ENCODE assay signal across 9 mouse cellular contexts in the genomic region with DNA sequence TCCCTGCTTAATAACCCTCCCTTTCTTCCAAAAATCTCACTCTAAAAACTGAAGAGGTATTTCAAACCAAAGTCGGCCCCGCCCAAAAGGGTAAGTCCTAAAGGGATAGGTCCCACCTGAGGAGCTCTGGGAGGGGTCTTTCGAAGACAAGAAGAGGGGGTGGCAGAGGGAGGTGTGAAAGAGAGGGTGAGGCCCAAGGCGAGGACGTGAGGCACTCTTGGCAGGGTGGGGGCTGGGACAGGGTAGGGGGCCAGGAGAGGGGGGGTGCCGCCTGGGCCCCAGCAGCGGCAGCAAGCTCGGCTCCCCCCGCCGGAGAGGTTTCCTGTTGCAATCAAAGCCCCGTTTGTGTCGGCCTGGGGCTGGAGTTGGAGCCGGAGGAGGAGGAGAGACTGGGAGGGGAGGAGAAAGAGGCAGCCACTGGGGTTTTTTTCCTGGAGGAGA. TPM values are rescaled to one million over a fixed set of nuclear protein-coding genes. Genes with fewer than 3 reads are reported as not detected.
A peak's percentile ranks its signal among the peaks of the same experiment; 100 is the strongest.
DNase-seq lines count a peak whose midpoint lies in the region; ATAC-seq and TF ChIP-seq lines count a peak whose summit lies in the region.
"Had no signal": no experiment of that assay in that cellular context is flagged by ENCODE, and none has a peak within 500 bp of the region (broad histone marks: within the 10 kb centered on the region; RNA-seq: fewer than 3 reads in every experiment).

No protein-coding gene starts in this region.

- no peaks in the 10 kb centered on the region for H3K36me3 ChIP-seq in hindbrain, embryonic 14.5 days (replicated peaks; ENCODE audit: control insufficient read depth, insufficient read depth)

- peaks cover 29% of the 10 kb centered on the region; the same call in 1 of the 2 replicates for H3K4me1 ChIP-seq in hindbrain, embryonic 14.5 days (replicated peaks; ENCODE audit: control insufficient read depth, insufficient read depth, low read length)
- H3K4me1 ChIP-seq in lung, adult 2 months (ENCODE audit: control insufficient read depth, insufficient read depth, low read length), result peaks cover 9% of the 10 kb centered on the region

- DNase-seq in kidney, adult 18-20 months, result peak; percentile 32
- DNase-seq in kidney, adult 9 months, result no peak
- DNase-seq in embryo, embryonic 9.5 days (ENCODE audit: extremely low spot score), result peak; percentile 65
- DNase-seq in hindbrain, embryonic 14.5 days (ENCODE audit: low spot score), result no peak
- DNase-seq in lung, adult 2 months, result peak; percentile 42
- DNase-seq in ovary, postnatal 10 days (ENCODE audit: low spot score), result no peak
- no peak for DNase-seq in yolk sac, embryonic 10.5 days (ENCODE audit: low spot score)

- WGBS in hindbrain, embryonic 14.5 days, result 2% methylated on average over 13 of the region's 13 CpGs
- 7% methylated on average over 13 of the region's 13 CpGs for WGBS in lung, adult 2 months

- peak overlapping the region; percentile 6; the same call in 1 of the 2 replicates for H3K27ac ChIP-seq in hindbrain, embryonic 14.5 days

- no peaks in the 10 kb centered on the region for H3K9me3 ChIP-seq in hindbrain, embryonic 14.5 days (ENCODE audit: control insufficient read depth, low read length)

- H3K4me3 ChIP-seq in hindbrain, embryonic 14.5 days (replicated peaks; ENCODE audit: low read length), result no peak overlapping the region
- no peak overlapping the region for H3K4me3 ChIP-seq in lung, adult 2 months (replicated peaks; ENCODE audit: extremely low read depth, low read depth, low read length)

- H3K9ac ChIP-seq in hindbrain, embryonic 14.5 days, result no peak overlapping the region

- no peak for TF ChIP-seq POLR2A in lung, adult 2 months (IDR thresholded peaks at IDR 0.05; ENCODE audit: borderline replicate concordance, extremely low read depth, low read depth, low read length)

- H3K27me3 ChIP-seq in hindbrain, embryonic 14.5 days (ENCODE audit: control insufficient read depth, insufficient read depth, low read length), result peaks cover 51% of the 10 kb centered on the region

- no peak for TF ChIP-seq CTCF in lung, adult 2 months (IDR thresholded peaks at IDR 0.05; ENCODE audit: insufficient read depth, low read length)

- peak overlapping the region; percentile 30 for H3K4me2 ChIP-seq in hindbrain, embryonic 14.5 days (replicated peaks)

- no peak for ATAC-seq in hindbrain, embryonic 14.5 days (ENCODE audit: low FRiP score)
- ATAC-seq in megakaryocyte-erythroid progenitor cell, adult 5-6 weeks (replicated peaks; ENCODE audit: low FRiP score, low TSS enrichment, poor library complexity, severe bottlenecking), result no peak

RNA-seq across cellular contexts. Expression of gene Rarg, which starts 8.0 kb away (rescaled TPM):
- polyA plus RNA-seq in hindbrain, embryonic 14.5 days (2014; fragmentation: Nextera tagmentation; extraction: Ambion mirVana), result 6.2 and 6.7 TPM in 2 replicates
- 75.1 and 93.9 TPM in 2 replicates for polyA plus RNA-seq in lung, adult 2 months (2012; rRNA removed)
- 0.61 and 1.8 TPM in 2 replicates for total RNA-seq in megakaryocyte-erythroid progenitor cell, adult 5-6 weeks (2014; fragmentation: Nextera tagmentation)
- total RNA-seq in megakaryocyte-erythroid progenitor cell, adult 5-6 weeks (2017), result 1.6 and 6.7 TPM in 2 replicates

RNA-seq across cellular contexts. Expression of gene Itgb7, which starts 17.5 kb away (rescaled TPM):
- 0.22 and 1.1 TPM in 2 replicates for polyA plus RNA-seq in hindbrain, embryonic 14.5 days (2014; fragmentation: Nextera tagmentation; extraction: Ambion mirVana)
- polyA plus RNA-seq in lung, adult 2 months (2012; rRNA removed), result 22.0 and 32.4 TPM in 2 replicates
- 13.1 and 17.0 TPM in 2 replicates for total RNA-seq in megakaryocyte-erythroid progenitor cell, adult 5-6 weeks (2014; fragmentation: Nextera tagmentation)
- total RNA-seq in megakaryocyte-erythroid progenitor cell, adult 5-6 weeks (2017), result 47.2 and 51.0 TPM in 2 replicates

RNA-seq across cellular contexts. Expression of gene Gm9918, which starts 21.1 kb away (rescaled TPM):
- polyA plus RNA-seq in hindbrain, embryonic 14.5 days (2014; fragmentation: Nextera tagmentation; extraction: Ambion mirVana), result not detected in 2 replicates
- 0.31 and 0.60 TPM in 2 replicates for polyA plus RNA-seq in lung, adult 2 months (2012; rRNA removed)
- total RNA-seq in megakaryocyte-erythroid progenitor cell, adult 5-6 weeks (2014; fragmentation: Nextera tagmentation), result not detected in 2 replicates
- not detected in 2 replicates for total RNA-seq in megakaryocyte-erythroid progenitor cell, adult 5-6 weeks (2017)
- total RNA-seq: left cerebral cortex, postnatal 10 days had no signal

RNA-seq across cellular contexts. Expression of gene Mfsd5, which starts 30.0 kb away (rescaled TPM):
- polyA plus RNA-seq in hindbrain, embryonic 14.5 days (2014; fragmentation: Nextera tagmentation; extraction: Ambion mirVana), result 60.6 and 61.8 TPM in 2 replicates
- 95.4 and 97.1 TPM in 2 replicates for polyA plus RNA-seq in lung, adult 2 months (2012; rRNA removed)
- 30.4 and 32.9 TPM in 2 replicates for total RNA-seq in megakaryocyte-erythroid progenitor cell, adult 5-6 weeks (2014; fragmentation: Nextera tagmentation)
- total RNA-seq in megakaryocyte-erythroid progenitor cell, adult 5-6 weeks (2017), result 14.2 and 19.5 TPM in 2 replicates

RNA-seq across cellular contexts. Expression of gene Csad, which starts 44.7 kb away (rescaled TPM):
- polyA plus RNA-seq in hindbrain, embryonic 14.5 days (2014; fragmentation: Nextera tagmentation; extraction: Ambion mirVana), result 27.5 and 33.3 TPM in 2 replicates
- 92.8 and 106 TPM in 2 replicates for polyA plus RNA-seq in lung, adult 2 months (2012; rRNA removed)
- 9.6 and 21.4 TPM in 2 replicates for total RNA-seq in megakaryocyte-erythroid progenitor cell, adult 5-6 weeks (2014; fragmentation: Nextera tagmentation)
- total RNA-seq in megakaryocyte-erythroid progenitor cell, adult 5-6 weeks (2017), result 11.4 and 33.8 TPM in 2 replicates

Comparison
In these comparisons a context has a peak if more than half of its experiments do, and no peak if none do; other contexts are left out.
1. DNase-seq: peak in kidney, adult 18-20 months (single experiment), embryo, embryonic 9.5 days (single experiment) and lung, adult 2 months (single experiment); none in kidney, adult 9 months (single experiment), hindbrain, embryonic 14.5 days (single experiment), ovary, postnatal 10 days (single experiment) and yolk sac, embryonic 10.5 days (single experiment).
2. RNA of gene Itgb7, which starts 17.5 kb away (polyA plus RNA-seq): 22.0 to 32.4 TPM in lung, adult 2 months; 0.22 to 1.1 TPM in hindbrain, embryonic 14.5 days; every median in the first group is over 10 times any median in the second.